Mouse (Mus musculus) stomach, embryonic 15.5 days (tissue): ENCODE measurements around the gene Calcoco1. TPM values are rescaled to one million over a fixed set of nuclear protein-coding genes. Genes with fewer than 3 reads are reported as not detected.

Experiments
- ATAC-seq: fragments of 200-750 bp; cut with Nextera tagmentation; 2 replicates; pipeline ENCODE4 v1.8.0; 2017; ENCODE audit warnings: low read depth, moderate number of reproducible peaks, moderate TSS enrichment; ENCODE audit not compliant: insufficient read depth, low FRiP score
- H3K27ac ChIP-seq: fragments of 300-500 bp; sonication (generic); 2 replicates; pipeline ENCODE4 v1.5.1; 2015; ENCODE audit warnings: mild to moderate bottlenecking, inconsistent platforms
- H3K27me3 ChIP-seq: fragments of 300-500 bp; sonication (generic); replicated peaks from 2 replicates; pipeline ENCODE4 v1.6.1; 2015; ENCODE audit warnings: inconsistent platforms
- H3K36me3 ChIP-seq: fragments of 300-500 bp; sonication (generic); 2 replicates; pipeline ENCODE4 v1.6.1; 2015; ENCODE audit warnings: inconsistent platforms
- H3K4me1 ChIP-seq: fragments of 300-500 bp; sonication (generic); 2 replicates; pipeline ENCODE4 v1.6.1; 2015; ENCODE audit warnings: inconsistent platforms
- H3K4me2 ChIP-seq: fragments of 300-500 bp; sonication (generic); 2 replicates; pipeline ENCODE4 v1.6.1; 2015; ENCODE audit warnings: mild to moderate bottlenecking, inconsistent platforms
- H3K4me3 ChIP-seq: fragments of 300-500 bp; sonication (generic); replicated peaks from 2 replicates; pipeline ENCODE4 v1.5.1; 2015; ENCODE audit warnings: inconsistent platforms
- H3K9ac ChIP-seq: fragments of 300-500 bp; sonication (generic); 2 replicates; pipeline ENCODE4 v1.6.1; 2015; ENCODE audit warnings: inconsistent platforms
- H3K9me3 ChIP-seq: fragments of 300-500 bp; sonication (generic); 2 replicates; pipeline ENCODE4 v1.6.1; 2016; ENCODE audit warnings: inconsistent platforms
- WGBS: fragments of 180-500 bp; shearing (Covaris S2); methylation state at CpG from one replicate; pipeline ENCODE4 v1.1.7; 2015; 5-methylcytosine and 5-hydroxymethylcytosine counted together
- polyA plus RNA-seq: library from polyadenylated mRNA; unstranded; fragments of >200 nt; fragmentation: Nextera tagmentation; extraction: Ambion mirVana; gene quantifications from 2 replicates; pipeline ENCODE4 v1.2.1, GENCODE M21; 2015

Gene Calcoco1
- polyA plus RNA-seq, 1 experiment from 2014 or later = 29.9 TPM

GRCm38 (mm10) chr15:102707736-102708269, 14.2 kb downstream of the Calcoco1 start:
- Histone ChIP-seq H3K36me3 (peaks cover 27% of the 10 kb centered on the region; the same call in 1 of the 2 replicates), H3K9ac (no peak overlapping the region), H3K4me2 (no peak overlapping the region), H3K9me3 (no peaks in the 10 kb centered on the region), H3K4me3 (no peak overlapping the region), H3K27me3 (no peaks in the 10 kb centered on the region), H3K4me1 (no peaks in the 10 kb centered on the region), H3K27ac (no peak overlapping the region)
- ATAC-seq = no peak
- WGBS = 62% methylated on average over 6 of the region's 6 CpGs

GRCm38 (mm10) chr15:102705923-102706503, 16.0 kb downstream of the Calcoco1 start:
- H3K4me2 ChIP-seq = no peak overlapping the region
- no peaks in the 10 kb centered on the region for H3K27me3 ChIP-seq
- WGBS = 69% methylated on average over 7 of the region's 7 CpGs
- no peak overlapping the region for H3K4me3 ChIP-seq
- peaks cover 24% of the 10 kb centered on the region; the same call in 1 of the 2 replicates for H3K36me3 ChIP-seq
- H3K9ac ChIP-seq = no peak overlapping the region
- H3K27ac ChIP-seq = no peak overlapping the region
- ATAC-seq = no peak
- no peaks in the 10 kb centered on the region for H3K4me1 ChIP-seq
- no peaks in the 10 kb centered on the region for H3K9me3 ChIP-seq

GRCm38 (mm10) chr15:102705226-102705894, 16.6 kb downstream of the Calcoco1 start:
- no peaks in the 10 kb centered on the region for H3K4me1 ChIP-seq
- peaks cover 18% of the 10 kb centered on the region; the same call in 1 of the 2 replicates for H3K36me3 ChIP-seq
- no peak overlapping the region for H3K4me2 ChIP-seq
- no peak overlapping the region for H3K4me3 ChIP-seq
- H3K9ac ChIP-seq = no peak overlapping the region
- ATAC-seq = no peak
- no peaks in the 10 kb centered on the region for H3K9me3 ChIP-seq
- no peak overlapping the region for H3K27ac ChIP-seq
- H3K27me3 ChIP-seq = no peaks in the 10 kb centered on the region
- 38% methylated on average over 9 of the region's 9 CpGs for WGBS

- Histone ChIP-seq H3K9ac (no peak overlapping the region), H3K4me3 (no peak overlapping the region), H3K4me1 (no peaks in the 10 kb centered on the region), H3K27me3 (no peaks in the 10 kb centered on the region), H3K36me3 (peaks cover 18% of the 10 kb centered on the region; the same call in 1 of the 2 replicates), H3K27ac (no peak overlapping the region), H3K4me2 (no peak overlapping the region), H3K9me3 (no peaks in the 10 kb centered on the region)
- ATAC-seq = no peak
- 72% methylated on average over 5 of the region's 5 CpGs for WGBS
Observed at GRCm38 (mm10) chr15:102704806-102705205, 17.2 kb downstream of the Calcoco1 start.

- Histone ChIP-seq H3K9ac (no peak overlapping the region), H3K27ac (no peak overlapping the region), H3K4me3 (no peak overlapping the region), H3K9me3 (no peaks in the 10 kb centered on the region), H3K27me3 (peaks cover 11% of the 10 kb centered on the region), H3K36me3 (0 out of 2 replicates have a peak, but pooled peaks cover 3% of the 10 kb centered on the region), H3K4me2 (no peak overlapping the region), H3K4me1 (no peaks in the 10 kb centered on the region)
- no peak for ATAC-seq
- 77% methylated on average over 3 of the region's 3 CpGs for WGBS
Observed at GRCm38 (mm10) chr15:102702972-102703371, 19.0 kb downstream of the Calcoco1 start.

GRCm38 (mm10) chr15:102698193-102698592, 23.8 kb downstream of the Calcoco1 start:
- ATAC-seq = no peak
- WGBS = 4% methylated on average over 11 of the region's 11 CpGs
- Histone ChIP-seq H3K27me3 (peaks cover 58% of the 10 kb centered on the region), H3K4me3 (no peak overlapping the region), H3K9me3 (no peaks in the 10 kb centered on the region), H3K4me1 (peaks cover 10% of the 10 kb centered on the region), H3K27ac (no peak overlapping the region), H3K36me3 (no peaks in the 10 kb centered on the region), H3K4me2 (no peak overlapping the region), H3K9ac (no peak overlapping the region)

- Histone ChIP-seq H3K36me3 (no peaks in the 10 kb centered on the region), H3K9ac (no peak overlapping the region), H3K4me3 (no peak overlapping the region), H3K4me2 (no peak overlapping the region), H3K27ac (no peak overlapping the region), H3K4me1 (peaks cover 20% of the 10 kb centered on the region), H3K27me3 (peaks cover 71% of the 10 kb centered on the region), H3K9me3 (no peaks in the 10 kb centered on the region)
- ATAC-seq = no peak
- WGBS = 39% methylated on average over 3 of the region's 3 CpGs
Observed at GRCm38 (mm10) chr15:102696899-102697298, 25.1 kb downstream of the Calcoco1 start.

GRCm38 (mm10) chr15:102693600-102693999, 28.4 kb downstream of the Calcoco1 start:
- Histone ChIP-seq H3K9ac (no peak overlapping the region), H3K27me3 (peaks cover 82% of the 10 kb centered on the region), H3K36me3 (no peaks in the 10 kb centered on the region), H3K4me1 (peaks cover 20% of the 10 kb centered on the region), H3K4me3 (peak overlapping the region; percentile 48), H3K27ac (no peak overlapping the region), H3K4me2 (peak overlapping the region; percentile 91), H3K9me3 (no peaks in the 10 kb centered on the region)
- peak; percentile 74 for ATAC-seq
- WGBS = under 1% methylated on average over 11 of the region's 11 CpGs

GRCm38 (mm10) chr15:102692991-102693411, 29.0 kb downstream of the Calcoco1 start:
- Histone ChIP-seq H3K9ac (0 out of 2 replicates have a peak overlapping the region, but pooled peaks have one; percentile 10), H3K36me3 (no peaks in the 10 kb centered on the region), H3K27ac (no peak overlapping the region), H3K27me3 (peaks cover 77% of the 10 kb centered on the region), H3K9me3 (no peaks in the 10 kb centered on the region), H3K4me2 (peak overlapping the region; percentile 91), H3K4me3 (peak overlapping the region; percentile 48), H3K4me1 (peaks cover 20% of the 10 kb centered on the region)
- under 1% methylated on average over 32 of the region's 32 CpGs for WGBS
- peak; percentile 56 for ATAC-seq

- ATAC-seq = no peak
- no peak overlapping the region for H3K9ac ChIP-seq
Observed at GRCm38 (mm10) chr15:102692321-102692804, 29.6 kb downstream of the Calcoco1 start.

GRCm38 (mm10) chr15:102685791-102686190, 36.2 kb downstream of the Calcoco1 start:
- Histone ChIP-seq H3K9ac (no peak overlapping the region), H3K9me3 (no peaks in the 10 kb centered on the region), H3K4me3 (no peak overlapping the region), H3K4me2 (no peak overlapping the region), H3K36me3 (no peaks in the 10 kb centered on the region), H3K27me3 (peaks cover 14% of the 10 kb centered on the region), H3K27ac (no peak overlapping the region), H3K4me1 (no peaks in the 10 kb centered on the region)
- ATAC-seq = no peak
- WGBS = 19% methylated on average over 4 of the region's 4 CpGs

More at GRCm38 (mm10) chr15:102692321-102692804, 29.6 kb downstream of the Calcoco1 start:
- Histone ChIP-seq H3K4me2 (peak overlapping the region; percentile 91), H3K4me3 (peak overlapping the region; percentile 48), H3K9me3 (no peaks in the 10 kb centered on the region), H3K4me1 (peaks cover 20% of the 10 kb centered on the region), H3K36me3 (no peaks in the 10 kb centered on the region), H3K27ac (no peak overlapping the region), H3K27me3 (peaks cover 70% of the 10 kb centered on the region)
- WGBS = 3% methylated on average over 26 of the region's 26 CpGs

GRCm38 (mm10) chr15:102683670-102684069, 38.3 kb downstream of the Calcoco1 start:
- H3K4me3 ChIP-seq = no peak overlapping the region
- no peak for ATAC-seq
- H3K27me3 ChIP-seq = 0 out of 2 replicates have a peak, but pooled peaks cover 4% of the 10 kb centered on the region
- H3K9ac ChIP-seq = no peak overlapping the region
- WGBS = 9% methylated on average over 1 of the region's 1 CpGs
- no peak overlapping the region for H3K27ac ChIP-seq
- no peak overlapping the region for H3K4me2 ChIP-seq
- no peaks in the 10 kb centered on the region for H3K9me3 ChIP-seq
- no peaks in the 10 kb centered on the region for H3K36me3 ChIP-seq
- H3K4me1 ChIP-seq = no peaks in the 10 kb centered on the region
